Mouse (Mus musculus) adrenal gland, adult 18-20 months (tissue): ENCODE data around the gene 1700057G04Rik. TPM values are rescaled to one million over a fixed set of nuclear protein-coding genes. Genes with fewer than 3 reads are reported as not detected.

Experiments used
- DNase-seq, 2 experiments: peaks; one replicate each; pipeline ENCODE4 v3.0.0; 2021 to 2022; ENCODE audit warnings: low spot score in 2 of 2
- long read RNA-seq, 2 experiments: library from polyadenylated mRNA; stranded (forward); transcript quantifications; one replicate each; pipeline ENCODE4 v2.0.0; 2021
- total RNA-seq, 2 experiments: library from RNA; stranded (reverse); gene quantifications; 1 replicate in 1 of 2; 2 replicates in 1 of 2; pipeline ENCODE4 v1.2.3; 2021

Gene 1700057G04Rik
- not detected for total RNA-seq
- long read RNA-seq, experiment 1 = 0 reads
- long read RNA-seq, experiment 2 = 0 reads

DNA sequence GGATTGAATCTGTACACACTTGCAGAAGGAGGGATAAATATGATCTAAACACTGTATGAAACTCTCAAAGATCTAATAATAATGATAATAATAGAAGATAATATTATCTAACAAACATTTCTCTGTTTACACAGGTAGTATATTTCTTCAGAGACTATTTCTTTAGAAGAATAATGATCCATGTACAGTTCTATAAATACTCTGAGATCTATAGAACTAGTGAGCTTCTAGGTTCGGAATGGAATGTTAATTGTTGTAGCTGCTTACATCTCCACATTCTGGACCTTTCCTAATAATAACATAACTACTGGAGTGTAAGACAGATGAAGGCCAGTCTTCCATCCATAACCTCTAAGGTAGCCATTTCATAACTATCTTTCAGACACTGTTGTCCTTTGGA, at the start of gene 1700057G04Rik:
TSS of gene 1700057G04Rik (plus strand) at position 301 of the 400 bp plus-strand sequence.
- DNase-seq = no peak

DNA sequence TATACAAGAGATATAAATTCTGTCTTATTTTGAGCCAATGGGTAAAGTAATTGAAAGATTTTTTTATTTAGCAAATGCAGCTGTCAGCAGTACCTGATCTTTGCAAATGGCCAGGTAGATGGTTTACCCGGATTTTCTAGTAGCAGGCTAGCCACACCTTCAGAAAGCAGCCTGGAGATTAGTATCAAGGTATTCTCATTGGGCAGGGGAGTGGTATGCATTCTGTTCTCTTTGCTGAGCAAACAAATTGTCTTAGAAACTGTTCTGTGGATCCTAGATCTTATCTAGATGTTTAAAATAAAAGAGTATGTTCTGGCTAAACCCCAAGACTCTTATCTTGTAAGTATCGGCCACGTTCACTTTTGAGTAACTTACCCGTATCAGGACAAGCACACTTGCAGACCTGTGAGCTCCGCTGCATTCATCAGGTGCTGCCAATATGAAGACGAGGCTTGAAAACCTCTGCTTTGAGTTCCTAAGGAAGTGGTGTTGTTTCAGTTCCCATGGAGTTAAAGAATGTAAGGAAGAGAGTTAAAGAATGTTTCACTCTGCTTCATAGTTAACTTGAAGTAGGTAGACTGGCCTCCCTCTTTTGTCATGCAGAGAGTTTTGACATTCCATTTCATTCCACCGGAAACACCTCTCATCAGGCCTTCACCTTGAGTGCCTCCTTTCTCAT, 48.6 kb upstream of the 1700057G04Rik start:
- DNase-seq = no peak

GRCm38 (mm10) chr9:92265719-92266118, 43.5 kb upstream of the 1700057G04Rik start:
- no peak for DNase-seq

DNA sequence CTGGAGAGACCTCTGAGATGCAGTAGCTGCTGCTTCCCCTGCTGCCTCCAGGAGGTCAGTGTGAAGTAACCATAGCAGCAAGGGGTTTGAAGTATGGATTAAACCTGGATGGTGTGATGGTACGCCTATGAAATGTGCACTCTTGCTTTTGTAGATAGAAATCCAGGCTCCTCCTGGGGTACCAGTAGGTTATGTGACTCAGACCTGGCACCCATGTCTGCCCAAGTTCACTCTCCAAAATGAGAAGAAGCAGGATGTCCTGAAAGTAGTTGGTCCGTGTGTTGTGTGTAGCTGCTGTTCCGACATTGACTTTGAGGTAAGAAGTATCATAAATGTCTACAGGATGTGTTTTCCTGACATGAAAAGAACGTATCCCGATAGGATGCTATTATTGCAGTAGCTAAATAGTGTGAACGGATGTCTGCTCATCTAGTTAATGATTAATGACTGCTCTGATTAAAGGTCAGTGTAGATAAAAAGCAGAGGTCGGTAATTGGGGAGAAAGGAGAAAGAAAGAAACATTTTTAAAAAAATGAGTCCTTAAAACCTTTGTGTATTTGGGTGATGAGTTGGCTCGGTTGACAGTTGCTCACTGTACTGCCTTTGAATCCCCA, 42.5 kb upstream of the 1700057G04Rik start:
- no peak for DNase-seq

DNA sequence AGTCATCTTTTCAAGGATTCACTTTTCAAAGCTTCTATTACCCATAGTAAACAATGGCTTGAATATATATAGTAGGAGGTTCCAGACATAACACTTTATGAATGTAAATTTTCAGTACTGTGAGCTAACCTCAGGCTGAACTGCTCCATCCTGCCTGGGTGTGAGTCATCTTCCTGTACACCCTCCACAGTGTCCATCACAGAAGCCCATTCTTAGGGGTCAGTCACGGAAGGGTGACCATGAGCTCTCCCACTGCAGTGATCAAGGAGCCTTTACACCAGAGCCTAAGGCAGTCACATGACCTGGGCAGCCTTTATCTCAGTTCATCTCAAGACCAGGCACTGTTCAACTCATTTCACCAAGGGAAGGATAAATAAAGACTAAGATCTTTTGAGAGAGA, 41.4 kb upstream of the 1700057G04Rik start:
- no peak for DNase-seq

DNA sequence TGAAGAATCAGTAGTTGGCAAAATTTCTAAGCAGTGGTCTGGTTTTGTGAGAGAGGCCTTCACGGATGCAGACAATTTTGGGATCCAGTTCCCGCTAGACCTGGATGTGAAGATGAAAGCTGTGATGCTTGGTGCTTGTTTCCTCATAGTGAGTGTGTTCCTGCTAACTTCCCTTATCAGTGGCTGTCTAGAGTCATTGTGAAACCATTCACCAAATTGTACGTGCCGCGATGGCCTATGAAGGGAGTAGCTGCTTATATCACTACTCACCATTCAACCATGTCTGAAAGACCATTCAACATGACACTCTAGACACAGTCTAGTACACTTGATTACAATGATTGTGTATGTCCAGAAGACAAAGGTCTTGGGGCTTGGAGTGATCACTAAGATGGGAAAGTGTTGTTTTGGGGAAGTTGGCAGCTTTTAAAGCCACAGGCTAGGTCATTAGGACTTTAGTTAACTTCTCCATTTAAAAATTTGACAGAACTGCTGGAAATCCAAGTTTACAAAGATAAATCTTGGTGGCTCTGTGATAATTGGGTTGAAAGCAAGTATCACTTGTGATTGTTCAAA, 39.3 kb upstream of the 1700057G04Rik start:
- no peak for DNase-seq

GRCm38 (mm10) chr9:92270927-92271326, 38.2 kb upstream of the 1700057G04Rik start:
- DNase-seq = peak; percentile 66 to 72

DNA sequence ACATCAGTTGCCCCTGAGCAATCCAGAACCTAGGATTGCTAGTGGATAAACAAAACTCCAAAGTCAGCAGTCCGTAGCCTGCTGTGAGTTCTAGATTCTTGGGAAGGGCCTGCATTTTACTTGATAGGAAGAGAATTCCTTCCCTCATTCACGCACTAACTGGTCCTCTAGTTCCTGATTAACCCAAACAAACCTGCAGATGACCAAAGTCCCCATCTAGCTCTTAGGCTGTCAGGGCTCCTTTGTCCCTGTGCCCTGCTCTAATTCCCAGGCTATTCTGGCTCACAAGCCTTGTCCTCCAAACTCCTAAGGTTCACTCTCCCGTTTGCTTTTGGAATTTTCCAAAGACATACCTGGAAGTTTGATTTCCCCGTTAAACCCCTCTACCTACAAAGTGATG, 36.5 kb upstream of the 1700057G04Rik start:
- DNase-seq = no peak

DNA sequence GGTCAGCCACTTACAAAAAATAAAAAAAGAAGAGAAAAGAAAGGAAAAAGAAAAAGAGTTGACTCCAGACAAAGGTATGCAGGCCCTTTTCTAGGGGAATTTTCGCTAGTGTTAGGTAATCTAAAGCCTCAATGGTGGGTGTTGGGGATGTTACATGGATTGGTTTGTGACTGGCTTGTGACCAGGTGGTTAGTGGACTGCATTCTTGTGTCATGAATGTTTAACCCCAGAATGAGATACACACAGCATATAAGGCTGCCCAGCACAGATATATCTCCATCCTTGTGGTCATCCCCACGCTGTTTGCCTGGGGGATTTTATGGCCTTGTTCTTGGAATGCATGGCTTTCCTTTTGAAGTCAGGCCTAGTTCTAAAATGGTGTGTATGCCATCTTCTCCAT, 35.9 kb upstream of the 1700057G04Rik start:
- DNase-seq = no peak

- no peak for DNase-seq
These were observed 35.0 kb upstream of the 1700057G04Rik start for GRCm38 (mm10) chr9:92273956-92274762.

DNA sequence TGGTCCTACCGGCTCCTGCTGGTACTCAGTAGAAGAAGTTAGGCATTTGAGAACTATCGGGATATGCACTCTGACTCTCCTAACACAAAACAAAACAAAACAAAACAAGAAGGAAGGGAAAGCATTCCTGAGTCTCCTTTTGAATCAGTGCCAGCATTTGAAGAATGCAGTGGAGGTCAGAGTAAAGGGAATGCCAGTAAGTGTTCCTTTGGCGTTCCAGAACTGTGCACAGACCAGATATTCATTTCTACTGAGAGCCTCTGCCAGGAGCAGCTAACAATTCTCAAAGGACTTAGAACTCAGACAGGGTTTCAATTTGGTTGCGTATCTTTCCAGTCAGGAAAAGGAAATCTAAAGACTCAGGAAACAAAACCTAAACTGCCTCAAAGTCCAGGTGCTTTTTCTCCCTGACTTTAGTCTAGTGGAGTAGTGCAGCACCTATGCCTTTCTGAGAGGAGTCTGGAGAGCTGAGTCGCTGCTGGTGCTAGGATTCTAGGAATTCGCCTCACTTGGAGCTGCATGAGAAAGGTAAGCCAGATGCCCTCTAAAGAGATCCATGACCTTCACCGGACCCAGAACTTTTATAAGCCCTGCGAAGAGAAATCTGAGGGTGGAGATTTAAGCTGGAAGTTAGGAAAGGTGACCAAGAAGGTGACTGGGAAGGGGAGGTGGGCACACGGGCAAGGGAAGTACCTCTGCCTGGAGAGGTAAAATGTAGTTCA, 33.5 kb upstream of the 1700057G04Rik start, which contains the start of gene Plscr2:
TSS of gene Plscr2 (plus strand) at position 117 of the 722 bp plus-strand sequence.
- no peak for DNase-seq

GRCm38 (mm10) chr9:92276360-92276759, 32.8 kb upstream of the 1700057G04Rik start:
- no peak for DNase-seq

- DNase-seq = no peak
These were observed 29.1 kb upstream of the 1700057G04Rik start for GRCm38 (mm10) chr9:92280048-92280447.

DNA sequence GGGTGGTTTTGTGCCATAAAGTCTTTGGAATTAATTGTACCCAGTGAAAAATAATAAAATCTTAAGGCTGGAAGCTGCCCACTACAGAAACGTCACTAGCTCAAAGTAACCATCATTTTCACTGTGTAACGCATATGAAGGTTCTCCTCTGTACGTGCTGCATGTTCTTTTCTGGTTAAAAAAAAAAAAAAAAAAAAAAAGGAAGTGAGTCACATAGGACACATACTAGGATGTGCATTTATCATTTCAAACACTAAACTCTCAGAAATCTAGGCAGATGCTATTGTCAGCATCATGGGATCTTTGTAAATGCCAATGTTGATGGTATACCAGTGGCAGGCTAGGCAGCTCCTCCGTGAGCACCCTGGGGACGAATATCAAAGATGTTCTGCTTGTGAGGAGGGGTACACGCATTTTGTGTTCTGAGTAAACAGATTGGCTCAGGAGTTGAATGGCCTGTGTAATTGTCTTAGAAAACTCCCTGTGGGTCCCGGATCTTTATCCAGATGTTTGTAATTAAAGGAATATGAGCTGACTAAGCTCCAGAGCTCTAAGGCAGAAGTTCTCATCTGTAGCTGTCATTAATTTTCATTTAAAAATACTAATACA, 26.5 kb upstream of the 1700057G04Rik start:
- no peak for DNase-seq

DNA sequence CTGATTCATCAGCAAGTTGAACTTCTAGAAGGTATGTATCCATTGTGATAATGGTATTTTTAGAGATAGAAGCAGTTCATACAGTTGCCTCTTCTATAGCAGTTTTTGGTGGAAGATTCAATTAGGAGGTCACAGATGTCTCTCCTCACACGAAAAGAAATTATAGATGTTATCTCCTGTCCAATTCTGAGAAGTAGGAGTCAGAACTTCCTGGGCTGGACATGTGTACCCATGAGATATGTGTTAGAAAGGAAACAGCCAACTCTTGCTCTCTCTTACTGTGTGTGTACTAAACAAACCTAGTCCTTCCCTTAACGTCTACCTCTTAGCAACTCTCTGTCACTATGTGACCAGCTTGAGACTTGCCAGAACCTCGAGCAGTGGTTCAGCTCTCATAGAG, 19.5 kb upstream of the 1700057G04Rik start:
- DNase-seq = no peak

- DNase-seq = no peak
These were observed 17.0 kb upstream of the 1700057G04Rik start for GRCm38 (mm10) chr9:92292169-92292568.

- DNase-seq = no peak
These were observed 16.3 kb upstream of the 1700057G04Rik start for GRCm38 (mm10) chr9:92292922-92293321.

DNA sequence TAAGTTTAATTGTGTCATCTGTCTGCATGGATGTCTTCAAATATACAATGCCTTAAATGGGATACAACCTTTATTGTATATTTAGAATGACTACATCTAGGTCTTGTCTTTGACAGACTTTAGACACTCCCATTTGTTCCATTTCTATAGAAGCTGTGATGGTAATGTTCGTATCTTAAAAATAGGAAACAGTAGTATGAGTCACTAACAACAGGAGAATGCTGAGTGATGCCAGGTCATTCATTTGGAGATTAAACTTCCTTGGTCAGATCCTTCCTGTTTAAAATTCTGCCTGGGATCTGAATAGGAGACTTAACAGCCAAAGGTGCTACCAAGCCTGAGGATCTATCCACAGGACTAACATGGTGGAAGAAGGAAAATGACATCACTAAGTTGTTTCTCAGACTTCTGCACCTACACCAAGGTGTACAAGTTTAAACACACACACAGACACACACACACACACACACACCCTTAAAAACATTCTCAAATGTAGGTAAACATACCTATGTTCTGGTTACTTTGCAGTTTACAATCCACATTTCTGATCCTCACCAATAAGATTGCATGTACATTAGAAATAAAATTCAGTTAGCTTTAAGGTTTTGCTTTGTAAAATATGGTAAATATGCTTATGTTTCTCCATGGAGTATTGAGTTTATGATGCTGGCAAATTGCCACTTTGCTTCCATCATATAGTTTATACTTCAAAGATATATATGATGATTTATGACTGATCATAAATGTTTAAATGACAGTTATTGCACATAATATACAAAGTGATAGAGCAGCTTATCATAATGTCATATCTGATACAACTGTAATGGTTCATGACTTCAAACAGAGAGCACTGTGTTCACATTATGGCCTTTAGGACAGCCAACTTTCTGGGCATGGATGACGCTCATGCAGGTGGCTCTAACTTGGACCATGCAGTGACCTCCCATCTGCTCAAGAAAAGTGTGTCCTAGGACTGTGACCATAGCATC, 15.3 kb upstream of the 1700057G04Rik start:
- no peak for DNase-seq

GRCm38 (mm10) chr9:92298288-92298687, 10.9 kb upstream of the 1700057G04Rik start:
- DNase-seq = no peak
